Mouse (Mus musculus) embryonic facial prominence, embryonic 10.5 days (tissue): Measurements from ENCODE around the gene Cnr2. TPM values are rescaled to one million over a fixed set of nuclear protein-coding genes. Genes with fewer than 3 reads are reported as not detected.

Source experiments
- DNase-seq: peaks from one replicate; pipeline ENCODE4 v3.0.0-alpha.2; 2017; ENCODE audit warnings: low spot score
- H3K27ac ChIP-seq: fragments of 300-500 bp; sonication (generic); replicated peaks from 2 replicates; pipeline ENCODE4 v1.5.1; 2016; ENCODE audit warnings: mild to moderate bottlenecking
- H3K27me3 ChIP-seq: fragments of 300-500 bp; sonication (generic); replicated peaks from 2 replicates; pipeline ENCODE4 v1.6.1; 2016; ENCODE audit warnings: low read depth, mild to moderate bottlenecking; ENCODE audit not compliant: poor library complexity, severe bottlenecking
- H3K36me3 ChIP-seq: fragments of 300-500 bp; sonication (generic); replicated peaks from 2 replicates; pipeline ENCODE4 v1.6.1; 2016; ENCODE audit warnings: mild to moderate bottlenecking, moderate library complexity
- H3K4me1 ChIP-seq: fragments of 300-500 bp; sonication (generic); 2 replicates; pipeline ENCODE4 v1.6.1; 2016
- H3K4me3 ChIP-seq: fragments of 300-500 bp; sonication (generic); 2 replicates; pipeline ENCODE4 v1.5.1; 2016; ENCODE audit warnings: mild to moderate bottlenecking, moderate library complexity
- H3K9me3 ChIP-seq: fragments of 300-500 bp; sonication (generic); 2 replicates; pipeline ENCODE4 v1.6.1; 2016; ENCODE audit warnings: mild to moderate bottlenecking
- WGBS: fragments of 180-500 bp; shearing (Covaris S2); methylation state at CpG from one replicate; pipeline ENCODE4 v1.1.7; 2016; 5-methylcytosine and 5-hydroxymethylcytosine counted together
- polyA plus RNA-seq: library from polyadenylated mRNA; unstranded; fragments of >200 nt; fragmentation: Nextera tagmentation; extraction: Ambion mirVana; gene quantifications from 2 replicates; pipeline ENCODE4 v1.2.1, GENCODE M21; 2016

The Cnr2 gene
- polyA plus RNA-seq, 1 experiment from 2014 or later: 0.15 TPM

GRCm38 (mm10) chr4:135896157-135896556 lies 963 bp downstream of the Cnr2 start:
- DNase-seq: no peak
- no peak overlapping the region for H3K27ac ChIP-seq
- peaks cover 9% of the 10 kb centered on the region; the same call in 1 of the 2 replicates for H3K4me1 ChIP-seq
- H3K4me3 ChIP-seq: no peak overlapping the region
- no peaks in the 10 kb centered on the region for H3K9me3 ChIP-seq
- 84% methylated on average over 6 of the region's 6 CpGs for WGBS
- no peaks in the 10 kb centered on the region for H3K27me3 ChIP-seq
- H3K36me3 ChIP-seq: no peaks in the 10 kb centered on the region

DNA sequence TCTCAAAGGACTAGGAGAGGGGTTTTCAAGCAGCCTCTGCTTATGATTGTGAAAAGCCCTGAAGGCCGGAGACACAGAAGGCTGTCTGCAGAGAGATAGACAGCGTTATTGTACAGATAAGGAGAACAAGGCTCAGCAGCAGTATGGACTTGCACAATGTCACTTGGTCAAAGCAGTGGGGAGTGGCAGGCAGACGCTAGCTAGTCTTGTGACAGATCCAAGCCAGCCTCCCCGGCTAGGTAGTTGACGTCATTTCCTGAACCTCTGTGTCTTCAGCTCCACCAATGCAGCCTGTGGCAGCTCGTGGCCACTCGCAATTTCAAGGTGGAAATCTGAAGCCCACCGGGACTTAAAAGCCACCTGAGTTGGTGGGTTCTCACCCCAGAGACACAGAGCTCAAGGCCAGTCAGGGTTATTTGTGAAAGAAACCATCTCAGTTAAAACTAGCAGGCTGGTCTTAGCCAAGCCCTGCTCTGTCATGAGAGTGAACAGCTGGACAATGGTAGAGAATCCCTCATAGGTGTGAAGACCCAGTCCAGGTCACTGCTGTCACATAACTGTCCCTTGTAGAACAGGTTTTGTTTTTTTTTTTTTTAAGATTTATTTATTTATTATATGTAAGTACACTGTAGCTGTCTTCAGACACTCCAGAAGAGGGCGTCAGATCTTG lies 3.3 kb downstream of the Cnr2 start:
- Histone ChIP-seq H3K27ac (no peak overlapping the region), H3K27me3 (no peaks in the 10 kb centered on the region), H3K9me3 (no peaks in the 10 kb centered on the region), H3K4me1 (peaks cover 9% of the 10 kb centered on the region; the same call in 1 of the 2 replicates), H3K4me3 (no peak overlapping the region), H3K36me3 (no peaks in the 10 kb centered on the region)
- no peak for DNase-seq
- WGBS: 76% methylated on average over 9 of the region's 9 CpGs

DNA sequence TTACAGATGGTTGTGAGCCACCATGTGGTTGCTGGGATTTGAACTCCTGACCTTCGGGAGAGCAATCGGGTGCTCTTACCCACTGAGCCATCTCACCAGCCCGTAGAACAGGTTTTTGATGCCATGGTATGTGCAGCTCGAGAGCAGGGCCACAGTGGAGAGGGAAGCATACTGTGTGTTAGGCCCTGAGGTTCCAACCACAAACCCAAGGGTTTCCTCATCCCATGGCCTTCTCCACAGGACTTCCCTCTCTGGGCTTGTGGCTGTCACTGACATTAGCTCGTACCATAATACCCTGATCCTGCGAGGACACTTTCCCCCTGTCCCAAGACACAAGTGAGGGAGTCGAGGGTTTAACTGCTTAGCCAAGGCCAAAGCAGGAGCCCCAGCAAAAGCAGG lies 3.9 kb downstream of the Cnr2 start:
- WGBS: 87% methylated on average over 7 of the region's 7 CpGs
- H3K27me3 ChIP-seq: no peaks in the 10 kb centered on the region
- H3K9me3 ChIP-seq: no peaks in the 10 kb centered on the region
- no peak overlapping the region for H3K4me3 ChIP-seq
- H3K4me1 ChIP-seq: peaks cover 9% of the 10 kb centered on the region; the same call in 1 of the 2 replicates
- no peak for DNase-seq
- H3K36me3 ChIP-seq: no peaks in the 10 kb centered on the region
- H3K27ac ChIP-seq: no peak overlapping the region

- H3K4me3 ChIP-seq: no peak overlapping the region
- DNase-seq: no peak
- H3K36me3 ChIP-seq: no peaks in the 10 kb centered on the region
- no peak overlapping the region for H3K27ac ChIP-seq
- H3K4me1 ChIP-seq: peaks cover 9% of the 10 kb centered on the region; the same call in 1 of the 2 replicates
- no peaks in the 10 kb centered on the region for H3K9me3 ChIP-seq
- H3K27me3 ChIP-seq: no peaks in the 10 kb centered on the region
- WGBS: 88% methylated on average over 5 of the region's 5 CpGs
Measured at GRCm38 (mm10) chr4:135900008-135900407, 4.8 kb downstream of the Cnr2 start.

DNA sequence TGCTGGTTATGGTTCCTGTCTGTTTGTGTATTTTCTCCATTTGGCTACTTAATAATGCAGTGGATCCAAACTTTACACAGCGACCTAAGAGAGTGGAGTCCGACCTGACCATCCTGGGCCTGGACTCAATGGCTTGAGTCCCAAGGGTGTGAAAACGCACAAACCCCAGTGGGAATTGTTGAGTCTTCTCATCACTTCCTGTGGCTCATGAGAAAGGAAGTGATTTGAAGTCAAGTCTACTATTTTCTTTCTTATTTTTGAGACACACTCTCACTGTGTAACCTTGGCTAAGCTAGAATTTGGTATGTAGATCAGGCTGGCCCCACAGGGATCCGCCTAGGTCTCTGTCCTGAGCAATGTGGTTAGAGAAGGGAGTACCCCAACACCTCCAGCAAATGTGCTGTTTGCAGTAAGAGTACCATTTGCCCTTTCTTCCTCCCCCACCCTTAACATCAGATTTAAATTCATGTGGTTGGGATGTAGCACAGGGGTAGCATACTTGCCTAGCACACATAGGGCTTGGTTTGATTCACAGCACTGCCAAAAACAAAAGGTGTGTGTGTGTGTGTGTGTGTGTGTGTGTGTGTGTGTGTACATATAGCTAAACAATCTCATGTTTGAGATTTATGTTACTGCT lies 7.5 kb downstream of the Cnr2 start:
- WGBS: 91% methylated on average over 4 of the region's 4 CpGs

GRCm38 (mm10) chr4:135904810-135905209 lies 9.6 kb downstream of the Cnr2 start:
- Histone ChIP-seq H3K36me3 (no peaks in the 10 kb centered on the region), H3K27me3 (no peaks in the 10 kb centered on the region), H3K4me1 (no peaks in the 10 kb centered on the region), H3K4me3 (no peak overlapping the region), H3K27ac (no peak overlapping the region), H3K9me3 (no peaks in the 10 kb centered on the region)
- DNase-seq: no peak
- 50% methylated on average over 1 of the region's 1 CpGs for WGBS

More for the DNA sequence above, 7.5 kb downstream of the Cnr2 start:
- no peak for DNase-seq
- no peak overlapping the region for H3K4me3 ChIP-seq
- no peaks in the 10 kb centered on the region for H3K9me3 ChIP-seq
- no peaks in the 10 kb centered on the region for H3K27me3 ChIP-seq
- no peaks in the 10 kb centered on the region for H3K36me3 ChIP-seq
- H3K4me1 ChIP-seq: 0 out of 2 replicates have a peak, but pooled peaks cover 6% of the 10 kb centered on the region
- no peak overlapping the region for H3K27ac ChIP-seq

- Histone ChIP-seq H3K27ac (no peak overlapping the region), H3K36me3 (no peaks in the 10 kb centered on the region), H3K4me3 (no peak overlapping the region), H3K27me3 (no peaks in the 10 kb centered on the region), H3K4me1 (no peaks in the 10 kb centered on the region), H3K9me3 (no peaks in the 10 kb centered on the region)
- WGBS: 85% methylated on average over 3 of the region's 3 CpGs
- DNase-seq: no peak
Measured at GRCm38 (mm10) chr4:135906633-135907032, 11.4 kb downstream of the Cnr2 start.

- H3K36me3 ChIP-seq: no peaks in the 10 kb centered on the region
- no peak for DNase-seq
- 72% methylated on average over 13 of the region's 13 CpGs for WGBS
- H3K4me1 ChIP-seq: peaks cover 8% of the 10 kb centered on the region
- H3K27ac ChIP-seq: no peak overlapping the region
- no peak overlapping the region for H3K4me3 ChIP-seq
- no peaks in the 10 kb centered on the region for H3K9me3 ChIP-seq
- no peaks in the 10 kb centered on the region for H3K27me3 ChIP-seq
Measured at GRCm38 (mm10) chr4:135909326-135910066, 14.3 kb downstream of the Cnr2 start.

DNA sequence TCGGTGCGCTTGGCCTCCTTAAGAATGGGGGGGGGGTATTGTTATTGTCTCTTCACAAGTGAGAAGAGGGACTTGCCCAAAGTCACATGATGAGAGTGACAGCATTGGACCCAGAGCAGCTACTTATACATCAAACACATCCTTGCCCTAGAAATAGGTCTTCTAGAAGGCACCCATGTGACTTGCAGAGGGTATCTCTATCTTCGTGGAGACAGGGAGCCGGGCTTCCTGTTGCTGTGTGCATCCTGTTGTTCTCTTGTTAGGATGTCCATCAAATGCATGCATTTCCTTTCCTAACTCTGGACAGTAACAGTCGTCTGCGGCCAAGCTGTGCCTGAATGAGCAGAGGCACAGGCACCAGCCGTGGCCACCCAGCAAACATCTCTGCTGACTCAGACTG lies 16.3 kb downstream of the Cnr2 start:
- WGBS: 71% methylated on average over 7 of the region's 7 CpGs
- Histone ChIP-seq H3K4me3 (no peak overlapping the region), H3K36me3 (no peaks in the 10 kb centered on the region), H3K4me1 (peaks cover 8% of the 10 kb centered on the region), H3K27me3 (no peaks in the 10 kb centered on the region), H3K9me3 (no peaks in the 10 kb centered on the region), H3K27ac (no peak overlapping the region)
- no peak for DNase-seq

DNA sequence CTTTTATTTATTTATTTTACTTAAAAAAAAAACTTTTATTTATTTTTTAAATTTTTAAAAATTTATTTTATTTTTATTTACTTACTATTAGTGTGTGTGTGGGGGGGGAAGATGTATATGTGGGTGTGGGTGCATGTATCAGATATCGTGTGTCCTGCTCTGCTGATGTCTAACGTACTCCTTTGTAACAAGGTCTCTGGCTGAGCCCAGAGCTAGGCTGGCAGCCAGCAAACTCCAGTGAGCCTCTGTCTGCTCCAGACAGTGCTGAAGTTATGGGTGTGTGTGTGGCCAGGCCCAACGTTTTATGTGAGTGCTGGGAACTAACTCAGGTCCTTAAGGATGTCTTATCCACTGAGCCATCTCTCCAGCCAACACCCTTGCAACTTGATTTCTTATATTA lies 17.0 kb downstream of the Cnr2 start:
- no peaks in the 10 kb centered on the region for H3K36me3 ChIP-seq
- WGBS: 70% methylated on average over 3 of the region's 3 CpGs
- no peak for DNase-seq
- H3K27me3 ChIP-seq: no peaks in the 10 kb centered on the region
- H3K27ac ChIP-seq: no peak overlapping the region
- no peak overlapping the region for H3K4me3 ChIP-seq
- peaks cover 8% of the 10 kb centered on the region for H3K4me1 ChIP-seq
- no peaks in the 10 kb centered on the region for H3K9me3 ChIP-seq

- H3K36me3 ChIP-seq: no peaks in the 10 kb centered on the region
- WGBS: 49% methylated on average over 3 of the region's 3 CpGs
- H3K4me3 ChIP-seq: no peak overlapping the region
- H3K9me3 ChIP-seq: no peaks in the 10 kb centered on the region
- peak; percentile 26 for DNase-seq
- H3K4me1 ChIP-seq: peaks cover 8% of the 10 kb centered on the region
- peak overlapping the region; percentile 44; the same call in 1 of the 2 replicates for H3K27ac ChIP-seq
- no peaks in the 10 kb centered on the region for H3K27me3 ChIP-seq
Measured at GRCm38 (mm10) chr4:135912835-135913234, 17.6 kb downstream of the Cnr2 start.

DNA sequence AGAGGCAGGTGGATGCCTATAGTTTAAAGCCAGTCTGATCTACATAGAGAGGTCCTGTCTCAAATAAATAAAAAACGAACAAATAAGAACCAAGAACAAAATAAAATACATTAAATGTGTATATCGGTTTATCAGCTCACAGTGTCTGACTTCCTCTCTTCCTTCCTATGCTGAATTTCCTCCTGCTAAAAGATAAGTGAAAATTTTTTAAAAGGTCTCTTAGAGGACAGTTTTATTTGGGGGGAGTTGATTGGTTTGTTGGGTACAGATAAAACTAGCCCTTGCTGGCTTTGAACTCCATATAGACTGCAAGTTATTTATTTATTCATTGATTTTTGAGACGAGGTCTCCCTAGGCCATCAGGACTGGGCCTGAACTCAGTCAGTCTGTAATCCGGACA lies 18.2 kb downstream of the Cnr2 start:
- no peak overlapping the region for H3K4me3 ChIP-seq
- no peaks in the 10 kb centered on the region for H3K27me3 ChIP-seq
- peak overlapping the region; percentile 44; the same call in 1 of the 2 replicates for H3K27ac ChIP-seq
- WGBS: 81% methylated on average over 4 of the region's 4 CpGs
- no peak for DNase-seq
- H3K9me3 ChIP-seq: no peaks in the 10 kb centered on the region
- peaks cover 8% of the 10 kb centered on the region for H3K4me1 ChIP-seq
- H3K36me3 ChIP-seq: no peaks in the 10 kb centered on the region
